Mouse (Mus musculus): ENCODE data around the gene Eif2ak4.

GRCm38 (mm10) chr2:118383387-118383786 is 5.0 kb upstream of the Eif2ak4 start:
- TF ChIP-seq CTCF (IDR thresholded peaks at IDR 0.05; ENCODE audit: low read depth), result no peak
- no peak for TF ChIP-seq EP300 (IDR thresholded peaks at IDR 0.05; ENCODE audit: low read depth)

Measured in liver, embryonic 14.5 days (tissue).